Mouse (Mus musculus) monocyte, adult 2 months (primary cell): ENCODE data around the gene Tbc1d5.

ENCODE experiments used
- DNase-seq, 2 experiments: peaks; one replicate each; pipeline ENCODE4 v3.0.0; 2022; ENCODE audit warnings: low spot score in 2 of 2, low read depth in 1 of 2

Tbc1d5 gene

DNA sequence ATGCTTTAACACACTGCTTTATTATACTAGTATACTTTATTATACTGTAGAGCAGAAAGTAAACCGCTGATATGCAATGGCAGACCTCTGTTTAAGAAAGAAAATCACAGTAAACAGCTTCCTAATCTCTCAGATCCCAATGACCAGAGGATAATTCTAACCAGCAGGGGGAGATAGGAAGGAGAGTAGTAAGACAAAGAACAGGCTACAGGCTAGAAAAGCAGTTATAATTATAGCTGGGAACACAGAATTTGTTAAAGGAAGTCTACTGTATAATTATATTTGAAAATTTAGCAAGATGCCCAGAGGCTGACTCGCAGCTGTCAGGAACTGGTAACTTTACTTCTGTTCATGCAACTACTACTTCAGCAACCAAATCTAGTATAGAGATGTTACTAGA, 68.0 kb downstream of the Tbc1d5 start:
- DNase-seq: no peak

DNA sequence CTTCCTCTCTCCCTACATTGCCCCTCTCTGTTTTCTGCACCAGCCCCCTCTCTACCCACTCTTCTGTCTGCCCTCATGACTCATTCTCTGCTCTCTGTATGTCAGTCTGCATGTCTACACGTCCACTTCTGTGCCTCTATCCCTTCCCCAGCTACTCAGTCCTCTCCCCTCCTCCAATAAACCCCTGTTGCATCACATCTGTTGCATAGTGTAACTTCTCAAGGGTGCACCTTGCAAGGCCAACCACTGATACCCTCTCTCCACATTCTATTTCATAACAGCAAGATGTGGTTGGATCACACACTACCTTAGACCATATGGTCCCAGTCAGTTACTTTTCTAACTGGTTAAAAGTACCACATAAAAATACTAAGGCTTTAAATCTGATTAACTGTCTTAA, 74.9 kb downstream of the Tbc1d5 start:
- no peak for DNase-seq

DNA sequence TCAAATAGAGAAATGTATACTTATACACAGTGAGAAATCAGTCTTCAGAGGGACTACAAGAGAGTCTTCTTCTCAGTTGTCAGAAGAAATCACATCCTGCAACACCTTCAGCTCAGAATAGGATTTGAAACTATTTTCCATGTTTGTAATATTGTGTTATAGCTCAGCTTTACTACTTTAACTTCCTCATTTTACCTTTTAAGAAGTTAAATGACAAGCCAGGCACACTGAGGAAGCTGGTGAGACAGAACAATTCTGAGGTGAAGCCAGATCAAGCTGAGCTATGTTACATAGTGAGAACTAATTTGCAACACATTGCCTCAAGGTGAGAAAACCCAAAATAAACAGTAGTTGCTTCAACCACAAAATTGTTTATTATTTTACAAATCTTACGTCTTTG, 135.3 kb downstream of the Tbc1d5 start:
- no peak for DNase-seq

DNA sequence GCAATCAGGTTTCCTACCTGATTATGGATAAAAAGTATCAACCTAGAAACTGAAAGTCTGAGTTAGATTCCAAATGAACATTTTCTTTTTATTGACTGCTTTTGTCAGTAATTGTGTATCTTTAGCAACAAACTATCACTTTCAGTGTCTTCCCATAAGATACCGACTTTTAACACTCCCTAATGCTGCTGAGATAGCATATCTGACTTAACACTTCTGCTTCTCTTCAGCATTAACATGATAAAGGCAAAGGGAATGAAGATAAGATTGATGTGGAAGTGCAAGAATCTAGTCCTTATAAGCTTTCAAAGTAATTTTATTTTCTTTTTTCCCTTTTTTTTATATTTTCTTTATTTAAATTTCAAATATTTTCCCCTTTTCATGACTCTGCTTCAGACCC, 138.3 kb downstream of the Tbc1d5 start:
- DNase-seq: no peak

DNA sequence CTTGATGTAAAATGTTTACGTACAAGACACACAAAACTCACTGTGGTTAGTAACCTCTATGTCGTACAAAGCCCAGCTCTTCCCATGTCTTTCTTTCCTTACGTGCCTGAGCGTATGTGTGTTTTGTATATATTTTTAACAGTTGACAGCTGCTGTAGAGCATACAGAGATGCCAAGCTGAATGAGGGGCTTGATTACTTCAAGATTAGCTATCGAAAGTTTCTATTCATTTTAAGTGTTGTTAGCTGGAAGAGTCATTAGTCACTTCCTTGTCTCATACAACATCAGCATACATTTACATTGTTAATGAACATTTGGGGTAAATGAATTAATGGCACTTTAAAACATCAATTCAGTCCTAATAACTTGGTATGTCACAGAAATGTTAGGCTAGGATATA, 155.9 kb downstream of the Tbc1d5 start:
- no peak for DNase-seq

DNA sequence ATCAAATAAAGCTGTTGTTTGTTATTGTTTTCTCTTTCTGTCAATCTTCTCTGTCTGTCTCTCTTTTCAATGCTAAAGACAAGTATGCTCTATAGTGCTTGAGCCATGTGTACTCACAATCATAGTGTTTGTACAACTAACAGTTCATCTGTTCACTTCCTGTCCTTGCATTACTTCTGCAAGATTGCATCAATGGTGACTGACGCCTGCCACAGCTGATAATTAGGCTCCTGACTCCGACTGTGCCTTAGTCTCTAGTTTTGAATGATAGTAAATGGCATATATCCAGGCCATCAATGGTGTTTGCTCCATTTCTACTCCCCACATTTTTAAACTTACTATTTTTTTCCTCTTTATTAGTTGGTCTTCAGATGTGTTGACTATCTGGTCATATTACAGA, 162.8 kb downstream of the Tbc1d5 start:
- no peak for DNase-seq

DNA sequence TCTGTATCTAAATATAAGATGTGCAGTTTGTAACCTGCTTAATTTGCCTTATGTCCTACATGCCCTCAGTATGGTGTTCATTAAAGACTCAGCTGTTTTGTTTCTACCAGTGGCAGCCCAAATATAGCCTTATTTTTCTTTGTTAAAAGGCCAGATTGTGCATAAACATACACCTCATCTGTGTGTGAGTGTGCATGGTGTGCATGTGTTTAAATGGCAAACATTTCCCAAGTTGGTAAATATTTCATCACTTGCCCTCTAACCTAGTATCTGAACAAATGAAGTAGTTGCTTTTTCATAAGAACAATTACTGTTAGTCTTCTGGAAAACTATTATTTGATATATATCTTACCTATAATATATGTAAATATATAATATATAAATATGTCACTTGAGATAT, 165.2 kb downstream of the Tbc1d5 start:
- DNase-seq: no peak

DNA sequence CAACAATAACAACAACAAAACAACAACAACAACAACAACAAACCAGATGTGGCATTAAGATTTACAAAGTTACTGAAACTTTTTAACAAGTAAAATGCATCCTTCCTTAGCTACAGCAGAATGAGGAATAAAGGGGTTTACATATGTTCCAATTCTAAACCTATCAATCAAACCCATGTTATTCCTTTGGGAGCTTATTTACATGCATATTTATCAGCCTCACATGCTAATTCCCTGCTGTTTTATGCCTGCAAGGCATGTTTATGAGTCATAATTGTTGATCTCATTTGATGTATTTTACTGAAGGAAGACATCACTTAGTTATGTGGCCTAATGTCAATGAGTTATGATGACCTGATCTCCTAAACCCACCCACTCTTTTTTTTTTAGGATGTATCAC, 176.0 kb downstream of the Tbc1d5 start:
- DNase-seq: no peak

DNA sequence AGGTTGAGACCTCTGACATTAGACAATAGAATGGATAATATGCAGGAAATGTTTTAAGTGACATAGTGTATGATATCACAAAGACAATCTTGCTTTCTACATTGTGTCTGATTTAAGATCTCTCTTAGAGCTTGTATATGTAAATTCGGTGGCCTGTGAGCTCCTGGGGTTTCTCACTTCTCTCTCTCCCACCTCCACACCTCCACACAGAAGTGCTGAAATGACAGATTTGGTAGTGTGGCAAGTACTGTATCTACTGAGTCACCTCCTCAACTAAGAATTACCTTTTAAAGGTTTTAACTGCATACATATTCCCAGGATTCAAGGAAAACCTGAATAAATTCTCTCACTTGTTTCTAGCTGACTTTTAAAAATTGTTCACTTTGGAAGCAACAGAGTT, 180.9 kb downstream of the Tbc1d5 start:
- no peak for DNase-seq

DNA sequence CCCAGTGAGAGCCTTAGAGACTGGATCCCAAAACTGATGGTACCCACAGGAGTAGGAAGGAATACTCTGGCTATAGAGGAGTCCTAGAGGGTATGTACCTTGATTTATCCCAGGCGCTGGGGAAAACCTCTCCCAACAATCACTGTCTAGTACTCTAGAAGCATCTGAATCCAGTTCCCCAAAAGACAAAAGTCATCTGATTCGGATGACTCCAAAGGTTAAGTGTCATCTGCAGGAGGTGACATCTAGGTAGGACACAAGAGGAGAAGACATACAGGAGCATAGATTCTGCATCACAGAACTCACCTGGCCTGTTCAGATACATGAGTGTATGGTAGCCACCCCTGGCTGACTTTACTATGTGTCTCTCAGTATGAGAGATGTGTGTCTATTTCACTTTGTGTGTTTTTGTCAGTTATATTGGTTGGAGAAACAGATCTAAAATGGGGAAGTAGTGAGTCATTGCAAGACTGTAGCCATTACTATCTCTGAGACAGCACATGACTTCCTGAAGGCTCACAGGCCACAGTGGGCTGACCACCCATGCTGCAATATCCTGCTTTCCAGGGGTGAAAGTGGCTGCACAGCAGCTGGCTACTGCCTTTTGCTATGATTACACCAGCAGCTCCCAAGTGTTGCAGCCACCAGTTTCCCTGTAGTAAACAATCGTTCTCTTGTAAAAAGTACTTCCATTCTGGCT, 185.7 kb downstream of the Tbc1d5 start:
- peak; percentile 71 to 79 for DNase-seq

DNA sequence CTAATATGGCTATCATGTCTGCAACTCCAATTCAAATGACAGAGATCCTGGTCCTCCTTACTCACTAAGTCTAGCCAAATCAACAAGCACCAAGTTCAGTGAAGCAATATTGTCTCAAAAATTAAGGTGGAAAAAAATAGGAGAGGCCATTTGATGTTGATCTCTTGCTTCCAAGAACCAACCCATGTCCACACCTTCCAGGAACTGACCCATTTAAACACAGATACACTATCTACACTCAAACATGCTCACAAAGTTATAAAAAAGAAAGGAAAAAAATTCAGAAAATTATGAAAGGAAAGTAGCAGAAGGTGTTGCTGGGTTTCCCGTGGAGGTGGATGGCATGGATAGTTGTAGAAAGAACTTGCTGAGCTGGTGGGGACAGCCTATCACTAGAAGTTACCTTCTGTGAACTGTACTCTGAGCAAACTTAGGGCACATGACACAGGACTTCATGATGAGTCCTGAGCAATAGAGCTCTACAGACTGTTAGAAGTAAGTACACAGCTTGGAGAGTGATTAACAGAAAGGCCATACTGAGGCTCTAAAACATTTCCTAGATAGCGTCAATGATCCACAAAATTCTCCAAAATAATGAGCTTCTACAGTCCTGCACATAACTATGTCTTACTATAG, 188.3 kb downstream of the Tbc1d5 start:
- no peak for DNase-seq

DNA sequence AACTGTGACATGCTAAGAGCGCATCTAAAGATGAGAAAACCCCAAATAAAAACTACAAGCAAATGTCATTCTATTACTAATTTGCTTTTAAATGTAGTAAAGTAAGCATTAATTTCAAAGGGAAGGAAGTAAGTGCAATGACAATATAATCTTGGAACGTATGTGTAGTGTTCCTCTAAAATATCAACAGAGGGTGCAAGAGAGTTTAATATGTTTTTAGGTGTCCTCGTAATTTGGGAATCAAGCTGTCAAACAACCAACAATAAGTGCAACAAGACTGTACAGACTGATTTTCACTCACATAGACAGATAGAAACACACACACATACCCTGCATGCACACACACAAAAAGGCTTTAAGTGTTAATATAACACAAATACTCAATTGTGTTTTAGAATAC, 191.2 kb downstream of the Tbc1d5 start:
- DNase-seq: no peak

DNA sequence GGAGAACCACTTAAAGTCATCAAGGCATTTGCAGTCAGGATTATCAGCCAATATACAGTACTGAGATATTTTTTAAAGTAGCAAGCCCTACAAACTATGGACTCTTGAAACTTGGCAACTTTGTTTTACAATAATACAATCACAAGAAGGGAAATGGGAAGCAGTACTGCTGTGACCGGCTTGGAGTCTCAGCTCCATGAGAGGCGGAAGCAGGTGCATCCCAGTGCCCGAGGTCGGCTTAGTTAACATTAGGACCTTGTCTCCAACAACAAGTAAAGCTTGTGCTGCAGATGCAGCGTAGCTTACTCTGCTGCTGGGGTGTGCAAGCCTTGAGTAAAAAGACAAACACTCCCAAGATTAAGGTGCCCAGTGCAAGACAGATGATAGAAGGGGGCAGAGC, 197.2 kb downstream of the Tbc1d5 start:
- no peak for DNase-seq

DNA sequence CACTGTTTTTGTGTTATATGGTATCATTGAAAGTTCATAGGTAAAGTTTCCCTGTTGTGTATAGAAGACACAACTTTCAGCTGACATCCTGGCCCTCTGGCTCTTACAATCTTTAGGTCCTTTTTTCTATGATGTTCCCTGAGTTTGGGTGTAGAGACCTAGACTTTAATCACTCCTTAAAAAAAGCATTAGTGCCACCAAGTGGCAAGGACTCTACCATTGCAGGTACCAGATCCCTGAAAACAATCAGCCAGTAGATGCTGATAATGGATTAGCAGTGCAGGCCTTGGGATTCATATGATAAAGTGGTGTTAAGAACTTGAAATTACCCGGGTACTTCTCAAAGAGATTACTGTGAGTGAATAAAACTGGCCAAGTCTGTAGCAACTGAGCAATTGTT, 207.0 kb downstream of the Tbc1d5 start:
- no peak for DNase-seq

DNA sequence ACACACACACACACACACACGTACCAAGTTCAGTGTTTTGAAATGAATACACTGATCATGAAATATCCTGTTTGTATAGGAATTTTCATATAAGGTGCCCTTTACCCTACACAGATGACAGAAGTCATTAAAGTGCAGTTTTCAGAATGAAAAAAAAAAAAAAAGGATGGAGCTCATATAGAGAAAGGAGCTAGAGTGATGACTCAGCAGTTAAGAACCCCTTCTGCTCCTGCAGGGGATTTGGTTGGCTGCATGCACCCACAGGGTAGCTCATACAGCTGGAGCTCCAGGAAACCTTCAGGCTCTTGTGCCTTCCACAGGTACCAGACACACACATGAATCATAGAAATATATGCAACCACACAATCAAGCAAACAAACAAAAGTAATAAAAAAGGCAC, 213.0 kb downstream of the Tbc1d5 start:
- DNase-seq: no peak

DNA sequence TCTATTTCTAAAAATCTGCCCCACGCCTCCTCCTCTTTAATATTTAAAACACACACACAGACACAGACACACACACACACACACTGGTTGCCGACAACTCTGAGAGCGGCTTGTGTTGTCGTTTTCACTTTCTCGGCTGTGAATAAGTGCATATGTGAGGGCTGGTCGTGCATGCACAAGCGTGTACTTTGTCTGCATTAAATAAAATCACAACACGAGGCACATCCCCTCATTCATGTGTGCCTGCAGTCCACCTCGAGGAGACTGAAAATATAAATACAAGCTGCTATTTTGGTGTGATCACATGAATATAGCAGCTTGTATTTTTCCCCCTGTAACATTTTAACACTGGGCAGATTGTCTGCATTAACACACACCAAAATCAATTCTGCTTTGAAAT, 224.8 kb downstream of the Tbc1d5 start:
- DNase-seq: no peak

DNA sequence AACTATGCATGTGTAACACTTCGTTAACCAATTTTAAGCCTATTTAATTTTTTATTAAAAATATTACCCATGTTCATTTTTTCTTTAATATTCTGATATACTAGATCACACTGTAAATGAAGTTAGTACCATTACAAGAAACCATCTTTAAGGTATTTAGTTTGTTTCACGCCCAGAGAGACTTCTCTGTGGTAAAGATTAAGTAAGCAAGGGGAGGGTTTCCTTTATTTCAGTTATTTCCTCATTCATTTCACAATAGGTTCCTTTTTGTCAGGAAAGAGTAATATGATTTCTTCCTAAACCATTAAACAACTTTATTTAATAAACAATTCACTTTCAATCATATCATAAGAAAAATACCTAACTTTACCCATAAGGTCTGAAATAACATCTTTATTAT, 256.8 kb downstream of the Tbc1d5 start:
- no peak for DNase-seq

DNA sequence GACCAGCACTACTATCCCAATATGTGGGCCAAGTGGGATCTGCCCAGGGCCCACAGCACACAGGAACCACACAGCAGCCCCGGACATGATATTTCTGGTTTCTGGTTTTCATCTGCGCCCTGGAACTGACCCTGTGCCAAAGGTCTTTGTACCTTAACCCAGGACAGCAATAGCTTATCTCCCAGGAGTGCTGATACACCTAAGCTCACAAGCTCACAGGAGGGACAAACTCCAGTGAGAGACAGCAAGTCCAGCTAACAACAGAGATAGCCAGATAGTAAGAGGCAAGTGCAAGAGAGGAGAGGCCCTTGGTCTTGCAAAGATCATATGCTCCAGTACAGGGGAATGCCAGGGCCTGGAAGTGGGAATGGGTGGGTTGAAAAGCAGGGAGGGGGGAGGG, 263.9 kb downstream of the Tbc1d5 start:
- DNase-seq: no peak

DNA sequence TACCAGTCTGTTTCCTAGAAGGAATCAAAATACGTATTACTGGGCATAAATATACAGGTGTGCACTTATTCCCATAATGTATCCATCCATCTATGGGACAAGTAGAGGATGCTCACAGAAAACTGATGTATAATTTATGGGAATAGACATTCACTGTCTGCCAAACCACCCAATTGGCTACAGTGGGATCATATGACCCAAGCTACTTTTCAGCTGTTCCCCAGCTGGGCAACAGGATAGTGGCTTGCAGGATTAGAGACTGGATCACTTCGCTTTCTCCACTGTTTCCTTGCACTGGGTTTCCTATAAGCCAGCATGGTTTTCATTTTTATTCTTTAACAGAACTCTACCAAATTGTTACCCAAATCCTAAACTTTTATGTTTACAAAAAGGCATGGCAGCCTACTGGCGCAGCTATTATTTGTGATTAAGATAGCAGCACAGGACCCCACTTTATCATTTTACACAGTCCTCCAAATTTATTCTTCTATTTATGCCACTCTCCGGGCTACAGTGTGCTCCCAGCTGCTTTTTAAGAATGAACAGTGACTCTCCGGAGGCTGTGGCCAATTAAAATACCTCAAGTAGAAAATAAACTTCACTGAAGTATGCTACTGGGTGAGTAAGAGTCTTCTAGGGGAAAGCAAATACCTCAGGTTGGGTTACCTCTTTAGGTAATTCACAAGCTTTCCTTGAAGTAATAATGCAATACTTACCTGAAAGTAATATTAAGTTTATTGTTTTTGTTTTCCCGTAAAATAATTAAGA, 270.4 kb downstream of the Tbc1d5 start:
- DNase-seq: no peak

DNA sequence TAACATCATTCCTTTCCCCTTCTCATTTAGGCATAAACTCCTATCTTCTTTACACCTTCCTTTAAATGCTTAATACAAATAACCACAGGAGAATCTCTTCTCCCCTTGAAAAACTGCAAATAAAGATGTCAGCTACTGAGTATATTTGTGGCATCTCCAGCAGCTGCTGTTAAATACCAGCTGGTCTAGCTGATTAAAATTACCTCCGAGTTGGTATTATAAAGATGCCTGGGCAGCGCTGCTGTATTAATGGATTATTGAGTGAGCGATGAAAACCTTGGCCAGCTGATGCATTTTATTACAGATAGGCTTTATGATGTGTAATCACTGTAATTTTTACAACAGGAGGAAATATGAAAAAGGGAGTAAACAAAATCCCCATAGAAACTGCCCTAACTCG, 271.0 kb downstream of the Tbc1d5 start:
- no peak for DNase-seq

DNA sequence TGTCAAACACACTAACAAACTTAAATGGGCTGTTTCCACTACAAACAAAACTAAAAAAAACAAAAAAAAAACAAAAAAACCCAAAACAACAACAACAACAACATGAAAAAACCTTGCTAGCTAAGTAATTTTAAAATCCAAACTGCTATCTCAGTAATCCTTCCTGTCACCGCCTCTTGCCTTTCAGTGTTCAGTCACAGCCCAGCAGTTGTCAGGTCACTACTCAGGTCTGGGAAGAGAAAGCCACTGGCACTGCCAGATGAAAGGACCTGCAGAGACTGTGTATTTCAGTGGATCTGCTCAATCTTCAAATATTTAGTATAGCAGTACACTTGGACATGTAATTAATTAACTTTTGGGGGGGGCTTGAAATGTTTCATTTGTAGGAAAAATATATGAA, 272.5 kb downstream of the Tbc1d5 start:
- no peak for DNase-seq

DNA sequence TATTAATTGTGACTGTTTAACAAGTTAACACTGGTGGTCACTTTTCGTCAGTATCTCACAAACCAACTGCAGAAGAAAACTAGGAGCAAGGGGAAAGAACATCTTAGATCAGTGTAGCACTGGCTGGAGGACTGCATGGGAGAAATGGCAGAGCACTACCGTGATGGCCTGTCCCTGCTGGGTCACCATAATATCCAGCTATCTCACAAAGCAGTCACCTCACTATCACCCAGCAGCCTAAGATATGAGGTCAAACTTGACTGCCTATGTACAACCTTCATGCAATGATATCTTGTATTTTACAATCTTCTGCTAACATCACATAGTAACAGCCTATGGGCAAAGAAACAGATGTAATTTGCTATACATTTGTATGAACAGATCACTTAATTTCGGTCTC, 274.7 kb downstream of the Tbc1d5 start:
- DNase-seq: no peak

DNA sequence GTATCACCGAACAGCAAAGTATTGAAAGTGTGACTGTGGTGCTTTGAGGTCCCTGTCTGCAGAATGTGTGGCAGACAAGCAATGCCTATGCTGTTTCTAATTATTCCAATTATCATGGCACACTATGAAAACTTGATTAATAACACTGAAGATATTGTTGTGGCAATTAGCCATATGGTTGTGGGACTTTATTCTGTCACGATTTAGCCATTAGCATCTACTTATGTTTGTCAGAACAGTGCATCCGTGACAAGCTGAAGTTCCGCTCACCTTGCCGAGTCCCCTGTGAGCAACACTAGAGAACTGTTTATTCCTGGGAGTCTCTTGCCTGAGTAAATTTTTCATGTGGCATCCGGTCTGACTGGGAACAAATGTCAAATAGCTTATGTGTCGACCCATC, 281.3 kb downstream of the Tbc1d5 start:
- no peak for DNase-seq
